Mouse (Mus musculus) E14TG2a.4 (cell line): ENCODE results near the gene Abhd16b.

Source experiments
- CTCF ChIP-seq: conservative IDR thresholded peaks from 2 replicates; pipeline ENCODE4 v1.5.1; 2014; ENCODE audit warnings: low read length
- NANOG ChIP-seq: IDR thresholded peaks from 2 replicates; pipeline ENCODE4 v1.6.1; 2014; ENCODE audit warnings: borderline replicate concordance, low read length, mixed read lengths

DNA sequence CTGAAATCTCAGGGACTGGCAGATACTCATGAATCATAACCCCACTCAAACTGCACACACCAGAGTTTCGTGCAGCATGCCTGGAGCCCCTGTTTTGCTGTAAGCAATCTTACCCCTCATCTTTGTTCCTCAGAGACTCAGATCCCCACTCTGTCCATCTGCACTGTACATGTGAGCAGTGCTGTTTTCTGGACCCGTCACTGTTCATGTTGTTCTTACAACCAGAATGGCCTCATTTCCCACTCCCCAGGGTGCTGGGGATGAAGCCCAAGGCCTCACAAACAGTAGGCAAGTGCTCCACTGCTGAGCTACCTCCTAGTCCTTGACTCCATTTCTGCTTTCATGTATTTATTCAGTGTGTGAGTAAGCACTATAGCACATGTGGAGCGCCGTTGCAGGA lies 40.8 kb upstream of the Abhd16b start:
- TF ChIP-seq CTCF (no peak), NANOG (no peak)
